Mouse (Mus musculus): ENCODE data around the gene Fam189a1. TPM values are rescaled to one million over a fixed set of nuclear protein-coding genes. Genes with fewer than 3 reads are reported as not detected.

Gene Fam189a1
- polyA plus RNA-seq, 1 experiment: 0.05 TPM

GRCm38 (mm10) chr7:65018036-65018679 lies 138.2 kb downstream of the Fam189a1 start:
- Histone ChIP-seq H3K27ac (ENCODE audit: insufficient read depth, low read depth, low read length) (no peak overlapping the region), H3K27me3 (replicated peaks; ENCODE audit: control insufficient read depth, insufficient read depth, low read length) (no peaks in the 10 kb centered on the region), H3K4me1 (ENCODE audit: control insufficient read depth, insufficient read depth, low read length) (no peaks in the 10 kb centered on the region), H3K36me3 (ENCODE audit: control insufficient read depth, insufficient read depth, low read length) (no peaks in the 10 kb centered on the region), H3K4me3 (ENCODE audit: insufficient read depth, low read depth, low read length) (no peak overlapping the region)
- 74% methylated on average over 8 of the region's 8 CpGs for WGBS
- TF ChIP-seq POLR2A (IDR thresholded peaks at IDR 0.05; ENCODE audit: low read depth, low read length) (no peak), CTCF (conservative IDR thresholded peaks at IDR 0.05; ENCODE audit: insufficient read depth, insufficient read length, low read depth, low read length) (no peak)
- DNase-seq: no peak

- no peaks in the 10 kb centered on the region for H3K36me3 ChIP-seq (ENCODE audit: control insufficient read depth, insufficient read depth, low read length)
- no peak for DNase-seq
- TF ChIP-seq CTCF (conservative IDR thresholded peaks at IDR 0.05; ENCODE audit: insufficient read depth, insufficient read length, low read depth, low read length) (no peak), POLR2A (IDR thresholded peaks at IDR 0.05; ENCODE audit: low read depth, low read length) (no peak)
- no peaks in the 10 kb centered on the region for H3K4me1 ChIP-seq (ENCODE audit: control insufficient read depth, insufficient read depth, low read length)
- H3K27ac ChIP-seq (ENCODE audit: insufficient read depth, low read depth, low read length): no peak overlapping the region
- no peaks in the 10 kb centered on the region for H3K27me3 ChIP-seq (replicated peaks; ENCODE audit: control insufficient read depth, insufficient read depth, low read length)
- H3K4me3 ChIP-seq (ENCODE audit: insufficient read depth, low read depth, low read length): no peak overlapping the region
- WGBS: 66% methylated on average over 5 of the region's 5 CpGs
Observed at GRCm38 (mm10) chr7:65017348-65017747, 139.0 kb downstream of the Fam189a1 start.

- H3K4me3 ChIP-seq (ENCODE audit: insufficient read depth, low read depth, low read length): no peak overlapping the region
- no peaks in the 10 kb centered on the region for H3K27me3 ChIP-seq (replicated peaks; ENCODE audit: control insufficient read depth, insufficient read depth, low read length)
- WGBS: 28% methylated on average over 6 of the region's 6 CpGs
- no peak for DNase-seq
- no peaks in the 10 kb centered on the region for H3K36me3 ChIP-seq (ENCODE audit: control insufficient read depth, insufficient read depth, low read length)
- no peak overlapping the region for H3K27ac ChIP-seq (ENCODE audit: insufficient read depth, low read depth, low read length)
- no peaks in the 10 kb centered on the region for H3K4me1 ChIP-seq (ENCODE audit: control insufficient read depth, insufficient read depth, low read length)
- no peak for TF ChIP-seq CTCF (conservative IDR thresholded peaks at IDR 0.05; ENCODE audit: insufficient read depth, insufficient read length, low read depth, low read length)
- TF ChIP-seq POLR2A (IDR thresholded peaks at IDR 0.05; ENCODE audit: low read depth, low read length): no peak
Observed at GRCm38 (mm10) chr7:65011133-65011532, 145.2 kb downstream of the Fam189a1 start.

GRCm38 (mm10) chr7:65010275-65010674 lies 146.1 kb downstream of the Fam189a1 start:
- no peaks in the 10 kb centered on the region for H3K36me3 ChIP-seq (ENCODE audit: control insufficient read depth, insufficient read depth, low read length)
- H3K4me3 ChIP-seq (ENCODE audit: insufficient read depth, low read depth, low read length): no peak overlapping the region
- no peaks in the 10 kb centered on the region for H3K27me3 ChIP-seq (replicated peaks; ENCODE audit: control insufficient read depth, insufficient read depth, low read length)
- no peak overlapping the region for H3K27ac ChIP-seq (ENCODE audit: insufficient read depth, low read depth, low read length)
- no peaks in the 10 kb centered on the region for H3K4me1 ChIP-seq (ENCODE audit: control insufficient read depth, insufficient read depth, low read length)
- no peak for TF ChIP-seq POLR2A (IDR thresholded peaks at IDR 0.05; ENCODE audit: low read depth, low read length)
- no peak for TF ChIP-seq CTCF (conservative IDR thresholded peaks at IDR 0.05; ENCODE audit: insufficient read depth, insufficient read length, low read depth, low read length)
- no peak for DNase-seq
- 50% methylated on average over 6 of the region's 6 CpGs for WGBS

GRCm38 (mm10) chr7:65005731-65006130 lies 150.6 kb downstream of the Fam189a1 start:
- Histone ChIP-seq H3K27me3 (replicated peaks; ENCODE audit: control insufficient read depth, insufficient read depth, low read length) (no peaks in the 10 kb centered on the region), H3K4me1 (ENCODE audit: control insufficient read depth, insufficient read depth, low read length) (no peaks in the 10 kb centered on the region), H3K27ac (ENCODE audit: insufficient read depth, low read depth, low read length) (no peak overlapping the region), H3K4me3 (ENCODE audit: insufficient read depth, low read depth, low read length) (no peak overlapping the region), H3K36me3 (ENCODE audit: control insufficient read depth, insufficient read depth, low read length) (no peaks in the 10 kb centered on the region)
- DNase-seq: no peak
- 38% methylated on average over 2 of the region's 2 CpGs for WGBS
- no peak for TF ChIP-seq POLR2A (IDR thresholded peaks at IDR 0.05; ENCODE audit: low read depth, low read length)
- no peak for TF ChIP-seq CTCF (conservative IDR thresholded peaks at IDR 0.05; ENCODE audit: insufficient read depth, insufficient read length, low read depth, low read length)

- Histone ChIP-seq H3K36me3 (ENCODE audit: control insufficient read depth, insufficient read depth, low read length) (no peaks in the 10 kb centered on the region), H3K4me3 (ENCODE audit: insufficient read depth, low read depth, low read length) (no peak overlapping the region), H3K27me3 (replicated peaks; ENCODE audit: control insufficient read depth, insufficient read depth, low read length) (no peaks in the 10 kb centered on the region), H3K4me1 (ENCODE audit: control insufficient read depth, insufficient read depth, low read length) (no peaks in the 10 kb centered on the region), H3K27ac (ENCODE audit: insufficient read depth, low read depth, low read length) (no peak overlapping the region)
- no peak for TF ChIP-seq POLR2A (IDR thresholded peaks at IDR 0.05; ENCODE audit: low read depth, low read length)
- TF ChIP-seq CTCF (conservative IDR thresholded peaks at IDR 0.05; ENCODE audit: insufficient read depth, insufficient read length, low read depth, low read length): no peak
- DNase-seq: no peak
- 73% methylated on average over 4 of the region's 4 CpGs for WGBS
Observed at GRCm38 (mm10) chr7:64999718-65000214, 156.6 kb downstream of the Fam189a1 start.

- no peaks in the 10 kb centered on the region for H3K27me3 ChIP-seq (replicated peaks; ENCODE audit: control insufficient read depth, insufficient read depth, low read length)
- no peak for TF ChIP-seq POLR2A (IDR thresholded peaks at IDR 0.05; ENCODE audit: low read depth, low read length)
- TF ChIP-seq CTCF (conservative IDR thresholded peaks at IDR 0.05; ENCODE audit: insufficient read depth, insufficient read length, low read depth, low read length): no peak
- DNase-seq: no peak
Observed at GRCm38 (mm10) chr7:64997743-64998142, 158.6 kb downstream of the Fam189a1 start.

More at GRCm38 (mm10) chr7:64997743-64998142, 158.6 kb downstream of the Fam189a1 start:
- Histone ChIP-seq H3K36me3 (ENCODE audit: control insufficient read depth, insufficient read depth, low read length) (no peaks in the 10 kb centered on the region), H3K4me3 (ENCODE audit: insufficient read depth, low read depth, low read length) (no peak overlapping the region), H3K4me1 (ENCODE audit: control insufficient read depth, insufficient read depth, low read length) (no peaks in the 10 kb centered on the region), H3K27ac (ENCODE audit: insufficient read depth, low read depth, low read length) (no peak overlapping the region)
- 62% methylated on average over 5 of the region's 5 CpGs for WGBS

Data from kidney, adult 2 months (tissue).